ENCODE assay signal across 7 mouse cellular contexts in the genomic region with DNA sequence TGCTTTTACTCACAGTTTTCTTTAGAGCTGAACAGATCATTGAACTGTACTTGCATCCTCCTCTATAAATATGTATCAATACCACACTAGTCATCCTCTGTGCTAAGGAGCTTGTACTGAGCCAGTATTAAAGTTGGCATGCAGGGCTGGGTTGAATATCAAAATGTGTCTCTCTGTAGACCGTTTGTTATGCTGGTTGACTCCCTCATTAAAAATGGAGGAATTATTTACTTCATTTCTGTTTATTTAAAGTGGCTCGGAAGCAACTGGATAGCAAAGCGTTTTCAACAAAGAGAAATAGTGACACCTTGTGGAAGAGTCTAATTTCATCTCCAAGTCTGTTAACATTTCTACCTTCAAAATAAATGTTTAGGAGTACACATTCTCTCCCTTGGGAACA.
DNase-seq lines count a peak whose midpoint lies in the region; ATAC-seq lines count a peak whose summit lies in the region.

No protein-coding gene starts in this region.

- H3K9ac ChIP-seq in midbrain, embryonic 15.5 days, result no peak overlapping the region

- no peaks in the 10 kb centered on the region for H3K36me3 ChIP-seq in midbrain, embryonic 15.5 days (replicated peaks)

- H3K9me3 ChIP-seq in midbrain, embryonic 15.5 days, result no peaks in the 10 kb centered on the region

- H3K4me2 ChIP-seq in midbrain, embryonic 15.5 days, result peak overlapping the region; percentile 30

- intact Hi-C loops in left cerebral cortex, postnatal 4 days (cut with DNase I), result loop anchor here (10.0 kb wide), 2 partner anchors 661 to 1901 kb away; no protein-coding TSS in a partner anchor

- peaks cover 7% of the 10 kb centered on the region; the same call in 1 of the 2 replicates for H3K4me1 ChIP-seq in midbrain, embryonic 15.5 days

- 12% methylated on average over 3 of the region's 3 CpGs for WGBS in midbrain, embryonic 15.5 days

- peak overlapping the region; percentile 55 for H3K27ac ChIP-seq in midbrain, embryonic 15.5 days

- peak; percentile 17 for DNase-seq in left cerebral cortex, adult 11 months (ENCODE audit: low spot score)
- no peak for DNase-seq in left cerebral cortex, postnatal 4 days
- peak; percentile 22 for DNase-seq in R1 (ENCODE audit: low read depth, low spot score)
- peak; percentile 21 for DNase-seq in fibroblast of lung, adult 2 months (ENCODE audit: low read depth)
- DNase-seq in thymus, postnatal 10 days (ENCODE audit: low spot score in 2 of 2), result no peak
- DNase-seq in adrenal gland, postnatal 4 days (ENCODE audit: low spot score in 2 of 2), result no peak

- peak; percentile 96 for ATAC-seq in midbrain, embryonic 15.5 days (replicated peaks)

- no peaks in the 10 kb centered on the region for H3K27me3 ChIP-seq in midbrain, embryonic 15.5 days (replicated peaks)

- no peak overlapping the region for H3K4me3 ChIP-seq in midbrain, embryonic 15.5 days

Comparison
In these comparisons a context has a peak if more than half of its experiments do, and no peak if none do; other contexts are left out.
1. DNase-seq: peak in left cerebral cortex, adult 11 months (single experiment), R1 (single experiment) and fibroblast of lung, adult 2 months (single experiment); none in left cerebral cortex, postnatal 4 days (single experiment), thymus, postnatal 10 days (0 of 2) and adrenal gland, postnatal 4 days (0 of 2).